Mouse (Mus musculus) forebrain, embryonic 13.5 days (tissue): ENCODE data around the gene Fkbp7. TPM values are rescaled to one million over a fixed set of nuclear protein-coding genes. Genes with fewer than 3 reads are reported as not detected.

ENCODE experiments used
- ATAC-seq: fragments of 200-750 bp; cut with Nextera tagmentation; 2 replicates; pipeline ENCODE4 v1.8.0; 2017
- H3K27ac ChIP-seq: fragments of 300-500 bp; sonication (generic); 2 replicates; pipeline ENCODE4 v1.5.1; 2015; ENCODE audit warnings: inconsistent platforms, mild to moderate bottlenecking, moderate library complexity
- H3K27me3 ChIP-seq: fragments of 300-500 bp; sonication (generic); 2 replicates; pipeline ENCODE4 v1.6.1; 2015; ENCODE audit warnings: mild to moderate bottlenecking, inconsistent platforms
- H3K36me3 ChIP-seq: fragments of 300-500 bp; sonication (generic); 2 replicates; pipeline ENCODE4 v1.6.1; 2015; ENCODE audit warnings: mild to moderate bottlenecking, inconsistent platforms; ENCODE audit not compliant: poor library complexity, severe bottlenecking
- H3K4me1 ChIP-seq: fragments of 300-500 bp; sonication (generic); 2 replicates; pipeline ENCODE4 v1.6.1; 2015; ENCODE audit warnings: inconsistent platforms
- H3K4me2 ChIP-seq: fragments of 300-500 bp; sonication (generic); 2 replicates; pipeline ENCODE4 v1.6.1; 2015; ENCODE audit warnings: inconsistent platforms, mild to moderate bottlenecking, moderate library complexity
- H3K4me3 ChIP-seq: fragments of 300-500 bp; sonication (generic); 2 replicates; pipeline ENCODE4 v1.5.1; 2015; ENCODE audit warnings: mild to moderate bottlenecking, inconsistent platforms
- H3K9ac ChIP-seq: fragments of 300-500 bp; sonication (generic); 2 replicates; pipeline ENCODE4 v1.6.1; 2015; ENCODE audit warnings: mild to moderate bottlenecking, inconsistent platforms
- H3K9me3 ChIP-seq: fragments of 300-500 bp; sonication (generic); replicated peaks from 2 replicates; pipeline ENCODE4 v1.6.1; 2016; ENCODE audit warnings: inconsistent platforms
- WGBS: fragments of 180-500 bp; shearing (Covaris S2); methylation state at CpG from one replicate; pipeline ENCODE4 v1.1.7; 2015; 5-methylcytosine and 5-hydroxymethylcytosine counted together
- polyA plus RNA-seq: library from polyadenylated mRNA; unstranded; fragments of >200 nt; fragmentation: Nextera tagmentation; extraction: Ambion mirVana; gene quantifications from 2 replicates; pipeline ENCODE4 v1.2.1, GENCODE M21; 2015

Fkbp7 gene
- polyA plus RNA-seq, 1 experiment from 2014 or later, result 11.4 TPM

DNA sequence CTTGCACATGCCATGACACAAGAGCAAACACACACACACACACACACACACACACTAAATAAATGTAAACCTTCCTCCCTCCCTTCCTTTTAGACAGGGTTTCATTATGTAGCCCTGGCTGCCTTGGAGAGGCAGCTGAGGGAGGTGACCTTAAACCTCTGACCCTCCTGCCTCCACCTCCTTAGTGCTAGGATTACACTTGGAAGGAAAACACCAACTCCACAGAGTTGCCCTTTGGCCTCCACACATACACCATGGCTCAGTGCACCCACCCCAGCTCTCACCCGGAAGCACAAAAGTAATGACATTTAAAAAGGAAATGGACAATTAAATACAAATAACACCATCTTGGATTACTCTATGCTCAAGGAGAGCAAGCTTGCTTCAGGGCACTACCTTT is 51.2 kb downstream of the Fkbp7 start:
- no peak overlapping the region for H3K4me3 ChIP-seq
- peaks cover 44% of the 10 kb centered on the region for H3K36me3 ChIP-seq
- peaks cover 4% of the 10 kb centered on the region for H3K9me3 ChIP-seq
- no peaks in the 10 kb centered on the region for H3K27me3 ChIP-seq
- no peak for ATAC-seq
- no peak overlapping the region for H3K27ac ChIP-seq
- WGBS, result 84% methylated on average over 1 of the region's 1 CpGs
- H3K9ac ChIP-seq, result no peak overlapping the region
- no peak overlapping the region for H3K4me2 ChIP-seq
- no peaks in the 10 kb centered on the region for H3K4me1 ChIP-seq

DNA sequence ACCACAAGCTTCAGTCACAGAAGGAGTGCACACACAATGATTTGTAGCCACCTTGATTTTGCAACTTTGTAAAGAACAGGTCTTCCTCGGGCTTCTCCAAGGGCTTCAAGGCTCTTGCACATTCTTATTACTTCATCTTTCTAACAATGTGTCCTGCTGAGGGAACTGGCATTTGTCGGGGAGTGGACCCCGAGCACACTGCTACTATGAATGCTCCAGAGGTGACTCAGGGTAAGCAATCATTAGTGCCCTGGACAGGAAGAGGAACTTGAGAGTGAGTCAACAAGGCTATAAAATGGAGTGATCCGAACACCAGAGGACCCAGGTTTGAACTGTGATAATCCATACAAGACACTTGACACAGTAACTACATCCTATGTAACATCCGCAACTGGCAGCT is 52.7 kb downstream of the Fkbp7 start:
- Histone ChIP-seq H3K4me2 (no peak overlapping the region), H3K9ac (no peak overlapping the region), H3K36me3 (peaks cover 28% of the 10 kb centered on the region), H3K27ac (no peak overlapping the region), H3K4me3 (no peak overlapping the region), H3K27me3 (no peaks in the 10 kb centered on the region), H3K9me3 (no peaks in the 10 kb centered on the region), H3K4me1 (no peaks in the 10 kb centered on the region)
- 87% methylated on average over 5 of the region's 5 CpGs for WGBS
- no peak for ATAC-seq

DNA sequence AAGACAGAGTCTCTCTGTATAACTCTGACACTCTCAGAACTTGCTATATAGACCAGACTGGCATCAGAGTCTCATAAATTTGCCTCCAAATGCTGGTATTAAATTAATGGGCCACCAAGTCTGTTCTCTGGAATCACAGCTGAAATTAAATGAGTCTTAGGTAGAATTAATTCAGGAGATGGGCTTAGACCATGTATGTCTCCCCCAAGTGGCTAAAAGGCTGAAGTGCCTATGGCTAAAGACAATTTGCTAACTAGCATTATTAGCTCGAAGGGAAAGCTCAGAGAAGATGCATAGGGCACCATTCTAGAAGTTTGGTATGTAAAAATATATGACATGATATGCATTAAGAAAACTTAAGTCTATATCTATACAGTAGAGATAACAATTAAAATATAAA is 54.8 kb downstream of the Fkbp7 start:
- peak; percentile 69; the same call in 1 of the 2 replicates for ATAC-seq
- peaks cover 9% of the 10 kb centered on the region for H3K36me3 ChIP-seq
- no peak overlapping the region for H3K4me2 ChIP-seq
- no peak overlapping the region for H3K27ac ChIP-seq
- H3K9ac ChIP-seq, result no peak overlapping the region
- no peaks in the 10 kb centered on the region for H3K4me1 ChIP-seq
- no peaks in the 10 kb centered on the region for H3K27me3 ChIP-seq
- no peaks in the 10 kb centered on the region for H3K9me3 ChIP-seq
- H3K4me3 ChIP-seq, result no peak overlapping the region
- 52% methylated on average over 1 of the region's 1 CpGs for WGBS

Other genes starting within 250 kb of the Fkbp7 start
- gene Prkra, start 25.1 kb downstream of the Fkbp7 start, polyA plus RNA-seq, result 95.0 and 99.3 TPM in 2 replicates
- gene Pjvk, start 24.6 kb downstream of the Fkbp7 start, polyA plus RNA-seq, result 0.90 and 1.2 TPM in 2 replicates
- 4.5 and 6.4 TPM in 2 replicates for gene Plekha3, start 2.2 kb upstream of the Fkbp7 start, polyA plus RNA-seq